Mouse (Mus musculus): ENCODE data around the gene Nfam1. TPM values are rescaled to one million over a fixed set of nuclear protein-coding genes. Genes with fewer than 3 reads are reported as not detected.

The Nfam1 gene
- polyA plus RNA-seq, 1 experiment from 2014 or later: 3.4 TPM

DNA sequence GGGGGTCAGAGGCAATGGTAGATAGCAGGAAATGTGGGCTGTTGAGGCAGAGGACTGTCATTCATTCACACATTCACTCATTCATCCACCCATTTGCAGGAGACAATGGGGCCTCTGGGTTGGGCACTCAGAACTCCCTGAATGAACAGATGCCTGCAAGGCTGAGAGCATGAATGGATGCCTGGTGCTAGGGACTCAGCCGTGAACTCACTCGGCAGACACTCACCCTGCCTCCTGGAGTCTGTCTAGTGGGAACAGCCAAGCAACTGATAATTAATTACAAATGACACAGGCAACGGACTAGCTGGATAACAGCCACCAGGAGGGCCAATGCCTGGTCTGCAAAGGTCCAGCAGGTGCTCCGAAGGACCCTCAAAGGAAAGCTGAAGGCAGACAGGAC is 80.0 kb downstream of the Nfam1 start:
- Histone ChIP-seq H3K4me3 (no peak overlapping the region), H3K4me1 (peaks cover 87% of the 10 kb centered on the region), H3K27me3 (peaks cover 56% of the 10 kb centered on the region), H3K4me2 (replicated peaks) (no peak overlapping the region), H3K9ac (no peak overlapping the region), H3K36me3 (peaks cover 4% of the 10 kb centered on the region; the same call in 1 of the 2 replicates), H3K9me3 (no peaks in the 10 kb centered on the region), H3K27ac (no peak overlapping the region)
- WGBS: 27% methylated on average over 4 of the region's 4 CpGs
- no peak for ATAC-seq (ENCODE audit: low FRiP score, low read depth)

DNA sequence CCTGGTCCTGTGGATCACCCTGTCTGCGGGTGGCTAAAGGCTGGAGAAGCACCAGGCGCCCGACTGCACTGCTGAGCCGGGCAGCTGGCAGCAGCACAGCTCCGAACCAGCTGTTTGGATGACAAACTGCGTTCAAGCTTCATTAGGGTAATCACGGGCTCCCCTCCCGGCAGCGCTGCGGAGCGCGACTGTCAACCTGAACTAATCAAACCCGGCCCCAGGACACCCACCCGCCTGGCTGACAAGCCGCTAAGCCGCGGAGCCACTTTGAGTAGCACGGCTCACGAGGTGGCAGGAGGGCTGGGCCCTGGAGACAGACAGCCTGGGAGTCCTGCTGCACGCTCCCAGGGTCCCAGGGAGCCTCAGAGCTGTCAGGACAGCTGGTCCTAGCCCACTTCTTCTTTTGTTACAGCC is 80.8 kb downstream of the Nfam1 start:
- H3K27me3 ChIP-seq: peaks cover 63% of the 10 kb centered on the region
- no peak overlapping the region for H3K27ac ChIP-seq
- H3K4me1 ChIP-seq: peaks cover 84% of the 10 kb centered on the region
- H3K36me3 ChIP-seq: peaks cover 4% of the 10 kb centered on the region; the same call in 1 of the 2 replicates
- no peak overlapping the region; the same call in 1 of the 2 replicates for H3K4me2 ChIP-seq (replicated peaks)
- ATAC-seq (ENCODE audit: low FRiP score, low read depth): peak; percentile 56; the same call in 1 of the 2 replicates
- no peak overlapping the region for H3K4me3 ChIP-seq
- H3K9ac ChIP-seq: no peak overlapping the region
- H3K9me3 ChIP-seq: no peaks in the 10 kb centered on the region
- WGBS: 9% methylated on average over 20 of the region's 20 CpGs

DNA sequence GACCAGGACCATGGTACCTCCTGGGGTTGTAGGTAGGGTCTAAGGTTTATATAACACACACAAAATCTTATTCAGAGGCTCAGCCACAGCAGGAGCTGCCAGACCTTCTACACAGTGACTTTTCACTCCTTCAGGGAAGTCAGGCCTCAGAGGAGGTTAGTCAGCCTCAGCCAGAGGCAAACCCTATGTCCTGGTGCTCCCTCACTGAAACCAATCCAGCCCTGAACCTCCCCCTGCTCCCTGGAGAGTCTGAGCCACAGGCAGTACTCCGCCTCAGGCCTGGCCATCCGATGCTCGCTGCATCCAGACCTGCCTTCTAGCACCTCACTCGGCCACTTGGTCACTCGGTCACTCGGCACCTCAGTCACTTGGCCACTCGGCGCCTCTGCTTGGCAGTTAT is 82.9 kb downstream of the Nfam1 start:
- H3K4me2 ChIP-seq (replicated peaks): no peak overlapping the region
- peak overlapping the region; percentile 15; the same call in 1 of the 2 replicates for H3K9ac ChIP-seq
- H3K4me3 ChIP-seq: no peak overlapping the region
- peaks cover 70% of the 10 kb centered on the region for H3K27me3 ChIP-seq
- no peaks in the 10 kb centered on the region for H3K9me3 ChIP-seq
- no peak overlapping the region for H3K27ac ChIP-seq
- ATAC-seq (ENCODE audit: low FRiP score, low read depth): no peak
- H3K36me3 ChIP-seq: peaks cover 8% of the 10 kb centered on the region; the same call in 1 of the 2 replicates
- H3K4me1 ChIP-seq: peaks cover 69% of the 10 kb centered on the region
- WGBS: 29% methylated on average over 8 of the region's 8 CpGs

DNA sequence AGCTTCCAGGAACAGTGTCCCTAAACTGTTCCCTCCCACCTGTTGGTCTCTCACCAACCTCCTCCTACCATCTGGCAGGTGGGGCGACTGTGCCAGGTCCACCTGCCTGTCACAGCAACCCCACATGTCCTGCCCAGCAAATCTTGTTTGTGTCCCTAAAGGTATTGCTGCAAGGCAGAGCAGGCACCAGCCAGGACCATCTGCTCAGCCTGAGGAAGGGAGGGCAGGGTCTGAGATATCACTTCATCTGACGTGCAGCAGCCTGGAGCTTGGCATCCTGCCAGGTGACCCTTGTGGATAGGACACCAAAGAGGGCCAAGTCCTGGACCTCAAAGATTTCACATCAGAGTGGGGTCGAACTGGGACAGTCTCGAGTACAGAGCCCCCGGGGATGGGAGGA is 85.7 kb downstream of the Nfam1 start:
- Histone ChIP-seq H3K36me3 (peaks cover 4% of the 10 kb centered on the region; the same call in 1 of the 2 replicates), H3K9me3 (no peaks in the 10 kb centered on the region), H3K4me1 (peaks cover 66% of the 10 kb centered on the region), H3K4me2 (replicated peaks) (no peak overlapping the region), H3K4me3 (no peak overlapping the region), H3K27me3 (peaks cover 56% of the 10 kb centered on the region), H3K9ac (no peak overlapping the region), H3K27ac (no peak overlapping the region)
- ATAC-seq (ENCODE audit: low FRiP score, low read depth): no peak
- WGBS: 70% methylated on average over 5 of the region's 5 CpGs

DNA sequence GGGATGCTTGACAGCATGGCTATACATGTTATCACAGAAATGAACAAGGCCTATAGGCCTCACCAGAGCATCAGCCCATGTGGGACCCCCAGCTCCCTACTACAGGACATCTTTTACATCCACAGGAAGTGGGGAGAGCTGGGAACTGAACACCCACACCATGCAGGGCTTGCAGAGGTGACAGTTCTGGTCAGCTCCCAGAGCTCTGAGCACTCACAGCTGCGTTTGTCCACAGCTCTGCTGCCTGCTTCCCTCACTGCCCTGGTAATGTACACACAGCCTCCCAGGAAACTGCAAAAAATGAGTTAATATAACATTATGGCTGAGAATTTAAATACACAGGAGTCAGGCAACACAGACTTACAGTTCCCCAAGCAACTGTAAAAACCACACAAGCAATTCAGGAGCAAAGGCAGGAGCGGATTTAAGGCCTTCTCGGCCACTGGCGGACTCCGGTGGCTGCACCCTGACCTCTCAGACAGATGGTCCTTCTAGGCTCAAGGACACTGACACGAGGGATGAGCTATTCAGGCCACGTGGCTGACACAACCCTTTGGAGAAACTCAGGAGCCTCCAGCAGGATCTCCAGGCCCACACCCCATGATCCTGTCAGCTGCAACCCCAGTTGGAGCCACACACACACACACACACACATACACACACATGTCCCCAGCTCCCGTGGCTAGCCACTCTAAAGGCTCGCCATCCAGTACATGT is 88.5 kb downstream of the Nfam1 start:
- Histone ChIP-seq H3K4me2 (replicated peaks) (no peak overlapping the region), H3K9ac (no peak overlapping the region), H3K27ac (no peak overlapping the region), H3K27me3 (peaks cover 43% of the 10 kb centered on the region), H3K36me3 (peaks cover 6% of the 10 kb centered on the region), H3K4me3 (no peak overlapping the region), H3K9me3 (peaks cover under 1% of the 10 kb centered on the region; the same call in 1 of the 2 replicates), H3K4me1 (peaks cover 67% of the 10 kb centered on the region)
- WGBS: 64% methylated on average over 9 of the region's 9 CpGs
- no peak for ATAC-seq (ENCODE audit: low FRiP score, low read depth)

Small RNA genes lying within 50 kb of the gene (microRNA-seq; reads per million reads assigned to microRNA genes)
- 25.8 reads per million, percentile 37 among the genes with 10 or more reads in this experiment for gene Mir3080

Other genes starting within 250 kb of the Nfam1 start
- gene Cyp2d26, start 239.0 kb downstream of the Nfam1 start, polyA plus RNA-seq (2015; fragmentation: Nextera tagmentation; extraction: Ambion mirVana): not detected in 2 replicates
- gene Tcf20, start 45.4 kb downstream of the Nfam1 start, polyA plus RNA-seq (2015; fragmentation: Nextera tagmentation; extraction: Ambion mirVana): 13.9 and 14.3 TPM in 2 replicates
- 58.9 and 59.5 TPM in 2 replicates for gene Serhl, start 56.2 kb upstream of the Nfam1 start, polyA plus RNA-seq (2015; fragmentation: Nextera tagmentation; extraction: Ambion mirVana)
- gene Rrp7a, start 89.5 kb upstream of the Nfam1 start, polyA plus RNA-seq (2015; fragmentation: Nextera tagmentation; extraction: Ambion mirVana): 59.4 and 63.9 TPM in 2 replicates
- gene Poldip3, start 116.1 kb upstream of the Nfam1 start, polyA plus RNA-seq (2015; fragmentation: Nextera tagmentation; extraction: Ambion mirVana): 158 and 165 TPM in 2 replicates
- gene Cyb5r3, start 139.3 kb upstream of the Nfam1 start, polyA plus RNA-seq (2015; fragmentation: Nextera tagmentation; extraction: Ambion mirVana): 108 and 110 TPM in 2 replicates
- gene A4galt, start 218.5 kb upstream of the Nfam1 start, polyA plus RNA-seq (2015; fragmentation: Nextera tagmentation; extraction: Ambion mirVana): 1.0 TPM in 2 replicates

All from limb, embryonic 13.5 days (tissue).